Mouse (Mus musculus) limb, embryonic 10.5 days (tissue): Measurements from ENCODE around the gene Zfp26. TPM values are rescaled to one million over a fixed set of nuclear protein-coding genes. Genes with fewer than 3 reads are reported as not detected.

ENCODE experiments used
- DNase-seq: peaks from one replicate; pipeline ENCODE4 v3.0.0-alpha.2; 2017; ENCODE audit warnings: low spot score
- H3K27ac ChIP-seq: fragments of 300-500 bp; sonication (generic); 2 replicates; pipeline ENCODE4 v1.5.1; 2016; ENCODE audit warnings: mild to moderate bottlenecking
- H3K27me3 ChIP-seq: fragments of 300-500 bp; sonication (generic); 2 replicates; pipeline ENCODE4 v1.6.1; 2016; ENCODE audit warnings: low read depth, mild to moderate bottlenecking; ENCODE audit not compliant: poor library complexity, severe bottlenecking
- H3K36me3 ChIP-seq: fragments of 300-500 bp; sonication (generic); 2 replicates; pipeline ENCODE4 v1.6.1; 2016; ENCODE audit warnings: mild to moderate bottlenecking, moderate library complexity
- H3K4me1 ChIP-seq: fragments of 300-500 bp; sonication (generic); 2 replicates; pipeline ENCODE4 v1.6.1; 2016
- H3K4me3 ChIP-seq: fragments of 300-500 bp; sonication (generic); 2 replicates; pipeline ENCODE4 v1.5.1; 2016; ENCODE audit warnings: mild to moderate bottlenecking, moderate library complexity
- H3K9me3 ChIP-seq: fragments of 300-500 bp; sonication (generic); replicated peaks from 2 replicates; pipeline ENCODE4 v1.6.1; 2016; ENCODE audit warnings: mild to moderate bottlenecking
- WGBS: fragments of 180-500 bp; shearing (Covaris S2); methylation state at CpG from one replicate; pipeline ENCODE4 v1.1.7; 2016; 5-methylcytosine and 5-hydroxymethylcytosine counted together
- polyA plus RNA-seq: library from polyadenylated mRNA; unstranded; fragments of >200 nt; fragmentation: Nextera tagmentation; extraction: Ambion mirVana; gene quantifications from 2 replicates; pipeline ENCODE4 v1.2.1, GENCODE M21; 2016

The Zfp26 gene
- polyA plus RNA-seq, 1 experiment from 2014 or later: 26.7 TPM

DNA sequence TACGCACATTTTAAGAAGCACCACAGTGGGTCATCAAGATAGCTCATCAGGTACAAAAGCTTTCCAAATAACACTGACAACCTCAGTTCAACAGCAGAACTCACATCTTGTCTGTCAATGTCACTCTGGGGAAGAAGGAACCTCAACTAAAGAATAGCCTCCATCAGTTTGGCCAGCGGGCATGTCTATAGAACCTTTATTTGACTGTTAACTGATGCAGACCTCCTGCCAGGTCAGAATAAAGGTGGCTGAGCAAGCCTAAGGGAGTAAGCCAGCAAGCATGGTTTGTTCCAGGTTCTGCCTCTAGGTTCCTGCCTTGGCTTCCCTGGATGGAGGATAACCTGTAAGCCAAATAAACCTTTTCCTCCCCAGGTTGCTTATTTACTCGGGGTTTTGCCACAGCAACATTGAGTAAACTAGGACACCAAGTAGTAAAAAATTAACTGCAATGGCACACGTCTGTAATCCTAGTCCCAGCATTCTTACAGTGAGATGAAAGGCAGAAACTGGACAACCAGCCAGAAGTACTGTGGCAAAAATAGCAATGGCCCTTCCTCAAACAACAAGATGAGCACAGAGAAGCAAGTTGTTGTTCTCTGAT, 16.7 kb downstream of the Zfp26 start:
- H3K36me3 ChIP-seq: peaks cover 97% of the 10 kb centered on the region

DNA sequence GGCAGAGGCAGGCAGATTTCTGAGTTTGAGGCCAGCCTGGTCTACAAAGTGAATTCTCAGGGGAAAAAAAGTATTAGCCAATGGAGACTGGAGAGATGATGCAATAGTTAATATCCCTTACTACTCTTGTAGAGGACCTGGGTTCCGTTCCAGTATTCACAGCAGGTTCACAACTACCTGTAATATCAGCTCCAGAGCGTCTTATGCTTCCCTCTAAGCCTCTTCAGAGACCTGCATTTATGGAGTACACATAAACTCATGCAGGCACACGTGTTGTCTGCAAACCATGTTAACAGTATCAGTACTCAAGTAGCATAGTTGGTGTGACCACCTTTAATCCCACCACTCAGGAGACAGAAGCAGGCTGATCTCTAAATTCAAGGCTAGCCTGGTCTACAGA, 30.0 kb downstream of the Zfp26 start:
- Histone ChIP-seq H3K36me3 (peaks cover 21% of the 10 kb centered on the region), H3K27me3 (no peaks in the 10 kb centered on the region), H3K4me3 (no peak overlapping the region), H3K4me1 (no peaks in the 10 kb centered on the region), H3K9me3 (no peaks in the 10 kb centered on the region), H3K27ac (no peak overlapping the region)
- 88% methylated on average over 3 of the region's 3 CpGs for WGBS
- no peak for DNase-seq

More for the DNA sequence above, 16.7 kb downstream of the Zfp26 start:
- H3K4me3 ChIP-seq: no peak overlapping the region
- H3K4me1 ChIP-seq: no peaks in the 10 kb centered on the region
- 95% methylated on average over 4 of the region's 4 CpGs for WGBS
- H3K9me3 ChIP-seq: no peaks in the 10 kb centered on the region
- no peak overlapping the region for H3K27ac ChIP-seq
- DNase-seq: no peak
- no peaks in the 10 kb centered on the region for H3K27me3 ChIP-seq

DNA sequence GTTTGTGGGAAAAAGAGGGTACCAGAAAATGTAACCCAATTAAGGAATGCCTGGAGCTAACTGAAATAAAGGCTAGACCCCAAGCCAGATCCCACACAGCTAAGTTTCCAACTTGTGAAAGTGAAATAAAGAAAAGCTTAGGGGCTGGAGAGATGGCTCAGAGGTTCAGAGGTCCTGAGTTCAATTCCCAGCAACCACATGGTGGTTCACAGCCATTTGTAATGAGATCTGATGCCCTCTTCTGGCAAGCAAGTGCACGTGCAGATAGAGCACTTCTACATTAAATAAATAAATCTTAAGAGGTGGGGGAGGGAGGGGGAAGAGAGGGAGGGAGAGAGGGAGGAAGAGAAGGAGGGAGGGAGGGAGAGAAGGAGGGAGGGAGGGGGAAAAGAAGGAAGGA, 48.5 kb downstream of the Zfp26 start:
- H3K27ac ChIP-seq: no peak overlapping the region
- H3K9me3 ChIP-seq: no peaks in the 10 kb centered on the region
- no peaks in the 10 kb centered on the region for H3K27me3 ChIP-seq
- no peaks in the 10 kb centered on the region for H3K36me3 ChIP-seq
- DNase-seq: no peak
- WGBS: 19% methylated on average over 1 of the region's 1 CpGs
- no peak overlapping the region for H3K4me3 ChIP-seq
- no peaks in the 10 kb centered on the region for H3K4me1 ChIP-seq

DNA sequence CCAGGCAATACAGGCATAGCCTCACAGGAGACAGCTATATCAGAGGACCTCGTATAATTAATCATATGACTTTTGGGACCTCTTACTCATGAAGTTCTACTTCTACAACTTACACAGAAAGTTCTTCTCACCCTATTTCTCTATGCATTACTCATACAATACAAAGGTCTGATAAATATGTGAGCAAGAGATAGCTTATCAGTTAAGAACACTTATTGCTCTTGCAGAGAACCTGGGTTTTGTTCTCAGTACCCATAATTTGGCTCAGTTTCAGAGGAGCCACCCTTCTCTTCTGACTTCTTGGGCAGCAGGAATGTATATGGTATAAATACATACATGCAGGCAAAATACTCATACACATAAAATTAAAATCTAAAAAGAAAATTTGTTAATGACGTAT, 50.6 kb downstream of the Zfp26 start:
- H3K4me3 ChIP-seq: no peak overlapping the region
- H3K4me1 ChIP-seq: no peaks in the 10 kb centered on the region
- WGBS: 92% methylated on average over 2 of the region's 2 CpGs
- H3K27ac ChIP-seq: no peak overlapping the region
- H3K27me3 ChIP-seq: no peaks in the 10 kb centered on the region
- H3K9me3 ChIP-seq: no peaks in the 10 kb centered on the region
- H3K36me3 ChIP-seq: no peaks in the 10 kb centered on the region
- DNase-seq: no peak

DNA sequence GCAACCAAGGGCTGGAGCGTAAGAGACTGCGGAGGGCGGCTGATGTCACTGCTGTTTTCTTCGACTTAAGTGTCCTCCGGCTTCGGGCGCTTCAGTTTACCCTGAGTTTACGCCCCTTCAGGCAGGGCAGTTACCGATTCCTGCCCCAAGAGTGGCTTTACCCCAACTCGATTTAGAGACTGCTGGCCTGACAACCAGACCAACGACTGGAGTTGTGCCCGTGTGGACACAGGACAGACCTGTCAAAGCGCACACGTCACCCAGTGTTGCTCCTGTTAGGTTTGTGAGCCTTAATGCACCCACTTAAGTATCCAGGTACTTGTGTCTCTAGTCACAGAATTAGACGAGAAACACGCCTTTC, 74.6 kb downstream of the Zfp26 start:
- peak overlapping the region; percentile 64 for H3K4me3 ChIP-seq
- no peaks in the 10 kb centered on the region for H3K36me3 ChIP-seq
- 0 out of 2 replicates have a peak, but pooled peaks cover 3% of the 10 kb centered on the region for H3K9me3 ChIP-seq
- no peaks in the 10 kb centered on the region for H3K27me3 ChIP-seq
- H3K4me1 ChIP-seq: peaks cover 12% of the 10 kb centered on the region
- peak overlapping the region; percentile 84 for H3K27ac ChIP-seq
- DNase-seq: no peak
- WGBS: 22% methylated on average over 16 of the region's 16 CpGs

DNA sequence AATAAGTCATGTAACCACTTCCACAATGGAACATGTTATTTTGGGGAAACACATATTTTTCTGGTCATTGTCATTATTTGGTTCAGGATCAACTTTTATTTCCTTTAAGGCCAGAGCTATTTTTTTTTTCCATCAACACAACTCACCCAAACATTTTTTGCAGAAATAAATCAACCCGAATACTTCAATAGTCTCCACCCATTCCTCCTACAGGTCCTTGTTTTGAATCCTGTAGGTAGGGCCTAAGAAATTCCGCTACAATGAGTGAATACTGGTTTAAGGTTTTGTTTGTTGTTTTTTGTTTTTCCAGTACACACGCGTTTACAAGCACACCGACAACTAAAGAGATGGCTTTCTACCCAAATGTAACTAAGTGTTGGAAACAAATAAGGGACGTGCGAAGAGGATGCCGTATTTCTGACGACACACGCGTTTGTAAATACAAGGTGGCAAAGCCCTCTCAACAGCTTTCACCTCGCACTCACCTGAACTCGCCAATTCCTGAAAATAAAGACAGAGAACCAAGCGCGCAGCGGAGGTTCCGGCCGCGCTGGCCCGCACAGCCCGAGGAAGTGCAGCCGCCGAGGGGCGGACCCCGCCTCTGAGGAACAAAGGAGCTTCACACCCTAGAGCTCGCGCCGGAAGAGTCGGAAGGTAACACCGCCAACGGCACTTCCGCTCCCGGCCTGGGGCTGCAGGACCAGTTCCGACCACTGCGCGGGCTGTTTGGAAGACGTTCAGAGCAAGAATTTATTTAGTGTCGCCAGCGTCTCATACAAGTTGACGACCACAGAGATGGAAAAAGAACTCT, 75.2 kb downstream of the Zfp26 start, which contains the start of gene Zfp560:
Gene Zfp560, minus strand, starts transcription at position 646 of the 811 bp plus-strand sequence.
- H3K36me3 ChIP-seq: no peaks in the 10 kb centered on the region
- 0 out of 2 replicates have a peak, but pooled peaks cover 3% of the 10 kb centered on the region for H3K9me3 ChIP-seq
- H3K4me3 ChIP-seq: peak within 1 kb of the TSS; percentile 64
- peak; percentile 98 for DNase-seq
- WGBS: 7% methylated on average over 40 of the region's 40 CpGs
- peaks cover 12% of the 10 kb centered on the region for H3K4me1 ChIP-seq
- peak within 1 kb of the TSS; percentile 84 for H3K27ac ChIP-seq
- H3K27me3 ChIP-seq: no peaks in the 10 kb centered on the region

DNA sequence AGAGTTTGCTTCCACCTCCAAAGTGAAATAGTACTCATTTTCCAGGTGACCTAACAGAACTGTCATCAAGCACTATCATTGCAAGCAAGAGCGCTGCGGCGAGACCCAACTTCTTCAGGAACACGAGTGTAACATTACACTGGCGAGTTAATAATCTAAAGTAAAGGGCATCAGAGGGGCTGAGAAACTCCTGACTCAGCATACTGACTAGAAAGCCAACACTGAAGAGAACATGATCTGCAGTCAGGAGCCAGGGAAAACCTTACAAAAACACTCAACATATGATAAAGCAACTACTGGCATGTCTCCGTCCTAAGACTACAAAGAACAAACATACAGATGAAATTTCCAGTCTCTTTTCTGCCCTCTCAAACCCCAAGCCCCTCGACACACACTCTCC, 76.3 kb downstream of the Zfp26 start:
- Histone ChIP-seq H3K27ac (no peak overlapping the region), H3K4me1 (peaks cover 12% of the 10 kb centered on the region), H3K36me3 (no peaks in the 10 kb centered on the region), H3K4me3 (no peak overlapping the region; the same call in 1 of the 2 replicates), H3K9me3 (0 out of 2 replicates have a peak, but pooled peaks cover 3% of the 10 kb centered on the region), H3K27me3 (no peaks in the 10 kb centered on the region)
- WGBS: 91% methylated on average over 7 of the region's 7 CpGs
- DNase-seq: no peak

Other genes starting within 250 kb of the Zfp26 start
- not detected in 2 replicates for gene Olfr871, start 248.0 kb downstream of the Zfp26 start, polyA plus RNA-seq
- gene Olfr872, start 223.0 kb downstream of the Zfp26 start, polyA plus RNA-seq: not detected in 2 replicates
- gene Olfr39, start 177.8 kb downstream of the Zfp26 start, polyA plus RNA-seq: not detected in 2 replicates
- gene Olfr873, start 161.6 kb downstream of the Zfp26 start, polyA plus RNA-seq: not detected in 2 replicates
- not detected in 2 replicates for gene Olfr18, start 124.1 kb downstream of the Zfp26 start, polyA plus RNA-seq
- 27.8 and 29.5 TPM in 2 replicates for gene Zfp560, start 75.0 kb downstream of the Zfp26 start, polyA plus RNA-seq
- 17.7 and 23.6 TPM in 2 replicates for gene Zfp426, start 32.6 kb upstream of the Zfp26 start, polyA plus RNA-seq
- 128 and 162 TPM in 2 replicates for gene Zfp266, start 61.3 kb upstream of the Zfp26 start, polyA plus RNA-seq
- gene Zfp846, start 121.1 kb upstream of the Zfp26 start, polyA plus RNA-seq: 14.2 and 16.3 TPM in 2 replicates
- 330 TPM in 2 replicates for gene Ubl5, start 182.7 kb upstream of the Zfp26 start, polyA plus RNA-seq
- 21.5 and 21.6 TPM in 2 replicates for gene Fbxl12, start 184.6 kb upstream of the Zfp26 start, polyA plus RNA-seq
- 82.8 and 93.0 TPM in 2 replicates for gene Pin1, start 191.9 kb upstream of the Zfp26 start, polyA plus RNA-seq